Mouse (Mus musculus) ES-E14 (cell line): ENCODE data around the gene Inip. TPM values are rescaled to one million over a fixed set of nuclear protein-coding genes. Genes with fewer than 3 reads are reported as not detected.

ENCODE experiments used
- DNase-seq: peaks from one replicate; pipeline ENCODE4 v3.0.0-alpha.2; 2013; ENCODE audit warnings: low read depth, low spot score
- H3K27ac ChIP-seq: 2 replicates; pipeline ENCODE4 v1.5.1; 2012; ENCODE audit warnings: low read depth, mild to moderate bottlenecking, low read length, moderate library complexity, mixed read lengths; ENCODE audit not compliant: poor library complexity, insufficient read depth, severe bottlenecking
- H3K36me3 ChIP-seq: 2 replicates; pipeline ENCODE4 v1.6.1; 2012; ENCODE audit warnings: mild to moderate bottlenecking, low read length, moderate library complexity, mixed read lengths; ENCODE audit not compliant: control insufficient read depth, poor library complexity, insufficient read depth, severe bottlenecking
- H3K4me1 ChIP-seq, 2 experiments: fragments of 150-350 bp in 1 of 2; sonication (generic) in 1 of 2; 2 replicates each; pipeline ENCODE4 v1.6.1; 2012; ENCODE audit warnings: low read length in 2 of 2, mild to moderate bottlenecking in 1 of 2, mixed read lengths in 1 of 2; ENCODE audit not compliant: control insufficient read depth in 2 of 2, insufficient read depth in 2 of 2, poor library complexity in 1 of 2
- H3K4me3 ChIP-seq, 2 experiments: fragments of 150-350 bp in 1 of 2; sonication (generic) in 1 of 2; 2 replicates each; pipeline ENCODE4 v1.5.1; 2012; ENCODE audit warnings: low read length in 2 of 2, low read depth in 1 of 2, mild to moderate bottlenecking in 1 of 2, mixed read lengths in 1 of 2; ENCODE audit not compliant: insufficient read depth in 1 of 2, poor library complexity in 1 of 2, severe bottlenecking in 1 of 2
- H3K9ac ChIP-seq: 2 replicates; pipeline ENCODE4 v1.6.1; 2012; ENCODE audit warnings: low read depth, mild to moderate bottlenecking, low read length, mixed read lengths; ENCODE audit not compliant: poor library complexity, insufficient read depth, severe bottlenecking
- H3K9me3 ChIP-seq: fragments of 150-350 bp; sonication (generic); 2 replicates; pipeline ENCODE4 v1.6.1; 2012; ENCODE audit warnings: low read depth, mild to moderate bottlenecking, low read length; ENCODE audit not compliant: control insufficient read depth, insufficient read depth
- CHD2 ChIP-seq: IDR thresholded peaks from 2 replicates; pipeline ENCODE4 v1.6.1; 2014; ENCODE audit warnings: mild to moderate bottlenecking, low read depth, low read length, inconsistent platforms
- HCFC1 ChIP-seq: IDR thresholded peaks from 2 replicates; pipeline ENCODE4 v1.6.1; 2012; ENCODE audit warnings: low read length, inconsistent platforms, borderline replicate concordance; ENCODE audit not compliant: insufficient read depth
- MAFK ChIP-seq: IDR thresholded peaks from 2 replicates; pipeline ENCODE4 v1.6.1; 2014; ENCODE audit warnings: mild to moderate bottlenecking, low read depth, low read length, inconsistent platforms; ENCODE audit not compliant: insufficient read depth
- ZC3H11A ChIP-seq: IDR thresholded peaks from 2 replicates; pipeline ENCODE4 v1.6.1; 2012; ENCODE audit warnings: low read depth, mild to moderate bottlenecking, inconsistent platforms, low read length, borderline replicate concordance
- ZNF384 ChIP-seq: IDR thresholded peaks from 2 replicates; pipeline ENCODE4 v1.6.1; 2012; ENCODE audit warnings: low read depth, low read length, inconsistent platforms
- in situ Hi-C, 2 experiments: fragments of 600-800 bp; cut with MboI; formaldehyde crosslinking; loops; one replicate each; pipeline ENCODE4 v1.15.1; 2025; ENCODE audit warnings: low sequenced_read_pairs in 2 of 2, inconsistent platforms in 1 of 2; ENCODE audit not compliant: unreplicated experiment in 2 of 2
- total RNA-seq: library from RNA; depleted of rRNA; stranded (reverse); fragments of 300-350 nt; gene quantifications from 2 replicates; pipeline ENCODE4 v1.2.3, GENCODE M21; 2012

The Inip gene
- total RNA-seq, 1 experiment = 31.5 TPM

GRCm38 (mm10) chr4:59816016-59816415, 14.6 kb upstream of the Inip start:
- no peak overlapping the region for H3K4me3 ChIP-seq

DNA sequence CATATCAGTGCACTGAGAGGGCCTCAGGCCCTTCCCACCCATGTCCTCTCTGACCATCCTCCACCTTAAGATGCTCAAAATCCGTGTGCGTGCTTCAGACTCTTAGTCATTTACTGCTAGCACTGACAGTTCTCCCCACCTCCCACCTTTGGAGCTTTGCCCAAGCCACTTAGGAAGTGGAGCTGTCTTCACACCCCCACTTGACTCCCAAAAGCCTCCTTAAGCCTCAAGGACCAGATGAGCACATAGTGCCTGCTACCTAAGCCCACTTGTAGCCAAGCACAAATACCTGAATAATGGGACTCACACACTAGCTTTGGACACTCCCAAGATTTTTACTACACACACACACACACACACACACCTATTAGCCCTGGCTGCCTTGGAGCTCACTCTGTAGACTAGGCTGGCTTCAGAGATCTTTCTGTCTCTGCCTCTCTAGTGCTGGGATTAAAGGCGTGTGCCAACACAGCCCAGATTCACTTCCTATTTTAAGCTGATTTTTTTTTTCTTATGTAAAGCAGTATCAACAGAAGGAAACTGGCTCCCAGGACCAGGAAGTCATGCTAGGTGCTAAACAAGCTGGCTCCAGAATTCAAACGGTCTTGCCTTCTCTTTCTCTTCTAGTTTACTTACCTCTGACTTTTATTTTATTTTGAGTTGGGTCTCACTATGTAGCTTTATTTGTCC, 13.9 kb upstream of the Inip start:
- no peaks in the 10 kb centered on the region for H3K9me3 ChIP-seq
- no peak overlapping the region for H3K27ac ChIP-seq
- no peaks in the 10 kb centered on the region; the same call in 1 of the 2 replicates for H3K36me3 ChIP-seq
- no peak for TF ChIP-seq MAFK
- no peak for TF ChIP-seq ZC3H11A
- TF ChIP-seq ZNF384 = no peak
- no peak for TF ChIP-seq HCFC1
- H3K4me3 ChIP-seq = no peak overlapping the region
- no peak for DNase-seq
- in situ Hi-C loops = no loop called here
- no peak overlapping the region for H3K9ac ChIP-seq
- H3K4me1 ChIP-seq = peaks cover 2 to 11% of the 10 kb centered on the region in 2 experiments; a peak in 1 of 4 replicates

More at GRCm38 (mm10) chr4:59816016-59816415, 14.6 kb upstream of the Inip start:
- H3K9me3 ChIP-seq = no peaks in the 10 kb centered on the region
- no peak overlapping the region for H3K27ac ChIP-seq
- in situ Hi-C loops = no loop called here
- peaks cover 2 to 10% of the 10 kb centered on the region in 2 experiments; a peak in 1 of 4 replicates for H3K4me1 ChIP-seq
- TF ChIP-seq MAFK (no peak), ZC3H11A (no peak), CHD2 (no peak), ZNF384 (no peak), HCFC1 (no peak)
- DNase-seq = no peak
- H3K36me3 ChIP-seq = no peaks in the 10 kb centered on the region; the same call in 1 of the 2 replicates
- no peak overlapping the region for H3K9ac ChIP-seq

- in situ Hi-C loops = no loop called here
- TF ChIP-seq HCFC1 (no peak), ZNF384 (no peak), MAFK (no peak), CHD2 (no peak), ZC3H11A (no peak)
Measured at GRCm38 (mm10) chr4:59814094-59814493, 12.7 kb upstream of the Inip start.

GRCm38 (mm10) chr4:59808396-59808795, 7.0 kb upstream of the Inip start:
- Histone ChIP-seq H3K36me3 (no peaks in the 10 kb centered on the region), H3K4me1 (peaks cover 6 to 7% of the 10 kb centered on the region in 2 experiments; a peak in 3 of 4 replicates), H3K4me3 (no peak overlapping the region), H3K9me3 (no peaks in the 10 kb centered on the region), H3K9ac (no peak overlapping the region), H3K27ac (no peak overlapping the region)
- in situ Hi-C loops = no loop called here
- TF ChIP-seq ZC3H11A = no peak
- no peak for TF ChIP-seq HCFC1
- TF ChIP-seq ZNF384 = no peak
- TF ChIP-seq CHD2 = no peak
- TF ChIP-seq MAFK = no peak
- no peak for DNase-seq

More at GRCm38 (mm10) chr4:59814094-59814493, 12.7 kb upstream of the Inip start:
- Histone ChIP-seq H3K9ac (no peak overlapping the region), H3K36me3 (no peaks in the 10 kb centered on the region; the same call in 1 of the 2 replicates), H3K9me3 (no peaks in the 10 kb centered on the region), H3K4me1 (peaks cover 2 to 13% of the 10 kb centered on the region in 2 experiments; a peak in 1 of 4 replicates), H3K27ac (no peak overlapping the region), H3K4me3 (no peak overlapping the region)
- DNase-seq = no peak
